Mouse (Mus musculus): ENCODE measurements around the gene Slc35f6. TPM values are rescaled to one million over a fixed set of nuclear protein-coding genes. Genes with fewer than 3 reads are reported as not detected.
A peak's percentile ranks its signal among the peaks of the same experiment; 100 is the strongest.

The Slc35f6 gene
- polyA plus RNA-seq, 1 experiment from 2014 or later: 29.5 TPM

GRCm38 (mm10) chr5:30643477-30644179, 4.1 kb upstream of the Slc35f6 start:
- Histone ChIP-seq H3K27me3 (no peaks in the 10 kb centered on the region; the same call in 1 of the 2 replicates), H3K4me1 (replicated peaks) (peaks cover 12% of the 10 kb centered on the region), H3K9ac (replicated peaks) (no peak overlapping the region), H3K36me3 (no peaks in the 10 kb centered on the region), H3K27ac (no peak overlapping the region), H3K9me3 (no peaks in the 10 kb centered on the region), H3K4me3 (replicated peaks) (no peak overlapping the region), H3K4me2 (replicated peaks) (no peak overlapping the region)
- WGBS: 62% methylated on average over 5 of the region's 5 CpGs
- ATAC-seq: no peak

GRCm38 (mm10) chr5:30646036-30646435, 1.7 kb upstream of the Slc35f6 start:
- H3K36me3 ChIP-seq: no peaks in the 10 kb centered on the region
- H3K27ac ChIP-seq: no peak overlapping the region
- H3K9ac ChIP-seq (replicated peaks): no peak overlapping the region
- WGBS: 82% methylated on average over 2 of the region's 2 CpGs
- no peaks in the 10 kb centered on the region; the same call in 1 of the 2 replicates for H3K27me3 ChIP-seq
- peaks cover 20% of the 10 kb centered on the region for H3K4me1 ChIP-seq (replicated peaks)
- ATAC-seq: no peak
- no peak overlapping the region for H3K4me3 ChIP-seq (replicated peaks)
- H3K4me2 ChIP-seq (replicated peaks): no peak overlapping the region
- H3K9me3 ChIP-seq: no peaks in the 10 kb centered on the region

GRCm38 (mm10) chr5:30647396-30647795, 337 bp upstream of the Slc35f6 start:
- Histone ChIP-seq H3K36me3 (0 out of 2 replicates have a peak, but pooled peaks cover 5% of the 10 kb centered on the region), H3K27me3 (no peaks in the 10 kb centered on the region; the same call in 1 of the 2 replicates), H3K4me3 (replicated peaks) (peak overlapping the region; percentile 92), H3K4me2 (replicated peaks) (peak overlapping the region; percentile 94), H3K27ac (peak overlapping the region; percentile 73), H3K9ac (replicated peaks) (peak overlapping the region; percentile 83), H3K4me1 (replicated peaks) (peaks cover 20% of the 10 kb centered on the region), H3K9me3 (no peaks in the 10 kb centered on the region)
- ATAC-seq: no peak; the same call in 1 of the 2 replicates
- WGBS: 15% methylated on average over 9 of the region's 9 CpGs

- H3K4me1 ChIP-seq (replicated peaks): peaks cover 20% of the 10 kb centered on the region
- H3K9ac ChIP-seq (replicated peaks): no peak overlapping the region
- no peak overlapping the region for H3K27ac ChIP-seq
- H3K4me2 ChIP-seq (replicated peaks): no peak overlapping the region
- H3K9me3 ChIP-seq: no peaks in the 10 kb centered on the region
- H3K27me3 ChIP-seq: no peaks in the 10 kb centered on the region; the same call in 1 of the 2 replicates
- 80% methylated on average over 4 of the region's 4 CpGs for WGBS
- no peak for ATAC-seq
- no peak overlapping the region for H3K4me3 ChIP-seq (replicated peaks)
- peaks cover 8% of the 10 kb centered on the region for H3K36me3 ChIP-seq
Observed at GRCm38 (mm10) chr5:30649558-30649957, 1.8 kb downstream of the Slc35f6 start.

GRCm38 (mm10) chr5:30650756-30651155, 3.0 kb downstream of the Slc35f6 start:
- H3K4me3 ChIP-seq (replicated peaks): no peak overlapping the region
- no peak overlapping the region for H3K9ac ChIP-seq (replicated peaks)
- H3K4me2 ChIP-seq (replicated peaks): no peak overlapping the region
- ATAC-seq: no peak
- H3K27ac ChIP-seq: no peak overlapping the region
- peaks cover 20% of the 10 kb centered on the region for H3K4me1 ChIP-seq (replicated peaks)
- peaks cover 20% of the 10 kb centered on the region for H3K36me3 ChIP-seq
- H3K27me3 ChIP-seq: no peaks in the 10 kb centered on the region
- 90% methylated on average over 3 of the region's 3 CpGs for WGBS
- no peaks in the 10 kb centered on the region for H3K9me3 ChIP-seq

GRCm38 (mm10) chr5:30651554-30651953, 3.8 kb downstream of the Slc35f6 start:
- ATAC-seq: no peak
- WGBS: 94% methylated on average over 3 of the region's 3 CpGs
- H3K4me3 ChIP-seq (replicated peaks): no peak overlapping the region
- H3K36me3 ChIP-seq: peaks cover 28% of the 10 kb centered on the region
- no peak overlapping the region for H3K27ac ChIP-seq
- H3K4me2 ChIP-seq (replicated peaks): no peak overlapping the region
- H3K4me1 ChIP-seq (replicated peaks): peaks cover 20% of the 10 kb centered on the region
- H3K27me3 ChIP-seq: no peaks in the 10 kb centered on the region
- H3K9ac ChIP-seq (replicated peaks): no peak overlapping the region
- H3K9me3 ChIP-seq: no peaks in the 10 kb centered on the region

GRCm38 (mm10) chr5:30653246-30653645, 5.5 kb downstream of the Slc35f6 start:
- Histone ChIP-seq H3K27me3 (no peaks in the 10 kb centered on the region), H3K9me3 (no peaks in the 10 kb centered on the region), H3K9ac (replicated peaks) (no peak overlapping the region), H3K4me1 (replicated peaks) (peaks cover 11% of the 10 kb centered on the region), H3K27ac (no peak overlapping the region), H3K4me2 (replicated peaks) (no peak overlapping the region), H3K36me3 (peaks cover 45% of the 10 kb centered on the region), H3K4me3 (replicated peaks) (no peak overlapping the region)
- 93% methylated on average over 6 of the region's 6 CpGs for WGBS
- no peak for ATAC-seq

- 89% methylated on average over 8 of the region's 8 CpGs for WGBS
- H3K4me2 ChIP-seq (replicated peaks): no peak overlapping the region
- no peaks in the 10 kb centered on the region for H3K27me3 ChIP-seq
- H3K4me3 ChIP-seq (replicated peaks): no peak overlapping the region
- H3K36me3 ChIP-seq: peaks cover 55% of the 10 kb centered on the region
- no peaks in the 10 kb centered on the region for H3K4me1 ChIP-seq (replicated peaks)
- no peak overlapping the region for H3K27ac ChIP-seq
- no peak overlapping the region for H3K9ac ChIP-seq (replicated peaks)
- ATAC-seq: no peak
- no peaks in the 10 kb centered on the region for H3K9me3 ChIP-seq
Observed at GRCm38 (mm10) chr5:30655042-30655441, 7.3 kb downstream of the Slc35f6 start.

GRCm38 (mm10) chr5:30655526-30656195, 7.9 kb downstream of the Slc35f6 start:
- H3K9ac ChIP-seq (replicated peaks): no peak overlapping the region
- 90% methylated on average over 6 of the region's 6 CpGs for WGBS
- H3K36me3 ChIP-seq: peaks cover 55% of the 10 kb centered on the region
- H3K4me1 ChIP-seq (replicated peaks): no peaks in the 10 kb centered on the region
- no peaks in the 10 kb centered on the region for H3K27me3 ChIP-seq
- H3K4me3 ChIP-seq (replicated peaks): no peak overlapping the region
- H3K9me3 ChIP-seq: no peaks in the 10 kb centered on the region
- no peak for ATAC-seq
- no peak overlapping the region for H3K27ac ChIP-seq
- no peak overlapping the region for H3K4me2 ChIP-seq (replicated peaks)

- Histone ChIP-seq H3K9me3 (no peaks in the 10 kb centered on the region), H3K4me3 (replicated peaks) (no peak overlapping the region), H3K4me1 (replicated peaks) (no peaks in the 10 kb centered on the region), H3K4me2 (replicated peaks) (no peak overlapping the region), H3K9ac (replicated peaks) (no peak overlapping the region), H3K27me3 (no peaks in the 10 kb centered on the region), H3K27ac (no peak overlapping the region), H3K36me3 (peaks cover 50% of the 10 kb centered on the region)
- no peak for ATAC-seq
- WGBS: 88% methylated on average over 4 of the region's 4 CpGs
Observed at GRCm38 (mm10) chr5:30659042-30659441, 11.3 kb downstream of the Slc35f6 start.

GRCm38 (mm10) chr5:30660278-30660677, 12.5 kb downstream of the Slc35f6 start:
- Histone ChIP-seq H3K4me2 (replicated peaks) (no peak overlapping the region), H3K4me1 (replicated peaks) (no peaks in the 10 kb centered on the region), H3K9me3 (no peaks in the 10 kb centered on the region), H3K36me3 (peaks cover 40% of the 10 kb centered on the region), H3K9ac (replicated peaks) (no peak overlapping the region), H3K27ac (no peak overlapping the region), H3K27me3 (no peaks in the 10 kb centered on the region), H3K4me3 (replicated peaks) (no peak overlapping the region)
- no peak for ATAC-seq
- WGBS: 74% methylated on average over 1 of the region's 1 CpGs

- Histone ChIP-seq H3K27ac (no peak overlapping the region), H3K27me3 (no peaks in the 10 kb centered on the region), H3K4me2 (replicated peaks) (no peak overlapping the region), H3K9ac (replicated peaks) (no peak overlapping the region), H3K4me1 (replicated peaks) (no peaks in the 10 kb centered on the region), H3K36me3 (peaks cover 34% of the 10 kb centered on the region), H3K4me3 (replicated peaks) (no peak overlapping the region), H3K9me3 (no peaks in the 10 kb centered on the region)
- WGBS: 95% methylated on average over 5 of the region's 5 CpGs
- ATAC-seq: no peak
Observed at GRCm38 (mm10) chr5:30660813-30661212, 13.1 kb downstream of the Slc35f6 start.

Measured in midbrain, embryonic 13.5 days (tissue).